Mouse (Mus musculus): ENCODE data around the gene Pakap. TPM values are rescaled to one million over a fixed set of nuclear protein-coding genes. Genes with fewer than 3 reads are reported as not detected.

Pakap gene
- polyA plus RNA-seq, 1 experiment: not detected

DNA sequence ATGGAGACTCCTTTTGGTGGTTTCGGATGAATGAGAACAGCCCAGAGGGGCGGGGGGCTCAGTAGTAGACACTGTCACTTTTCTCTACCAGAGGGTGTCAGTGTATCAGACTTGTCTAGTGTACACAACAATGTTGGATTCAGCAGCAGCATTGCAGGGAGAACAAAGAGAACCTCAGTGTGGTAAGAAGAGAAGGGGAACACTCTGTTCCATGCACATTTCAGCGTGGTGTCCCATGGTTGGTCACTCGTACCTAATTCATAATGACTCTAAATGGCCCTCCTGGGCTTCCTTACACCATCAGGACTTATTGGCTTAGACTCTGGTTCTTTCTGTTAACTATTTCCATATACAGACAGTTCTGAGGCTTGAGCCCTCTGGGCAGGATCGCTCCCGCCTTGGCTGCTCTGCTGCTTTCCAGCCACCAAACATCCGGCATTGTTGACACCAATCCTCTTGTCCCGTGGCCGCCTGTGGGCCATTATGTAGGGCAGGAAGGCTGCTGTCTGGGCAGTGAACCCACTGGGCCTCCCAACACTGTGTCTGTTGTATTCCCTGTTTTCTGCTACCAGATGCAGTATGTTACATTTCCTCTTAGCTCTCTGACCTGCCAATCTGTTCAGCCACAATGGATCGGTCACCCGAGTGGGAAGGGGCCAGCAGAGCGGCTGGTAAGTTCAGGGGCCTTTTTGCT lies 130.1 kb downstream of the Pakap start:
- Histone ChIP-seq H3K9me3 (ENCODE audit: control insufficient read depth, low read length) (no peaks in the 10 kb centered on the region), H3K27me3 (ENCODE audit: control insufficient read depth) (no peaks in the 10 kb centered on the region), H3K36me3 (ENCODE audit: control insufficient read depth) (no peaks in the 10 kb centered on the region), H3K4me1 (ENCODE audit: control insufficient read depth) (no peaks in the 10 kb centered on the region), H3K4me3 (replicated peaks) (no peak overlapping the region)
- TF ChIP-seq GATA1 (IDR thresholded peaks at IDR 0.05; ENCODE audit: low read length) (no peak), TAL1 (IDR thresholded peaks at IDR 0.05; ENCODE audit: low read length) (no peak)

DNA sequence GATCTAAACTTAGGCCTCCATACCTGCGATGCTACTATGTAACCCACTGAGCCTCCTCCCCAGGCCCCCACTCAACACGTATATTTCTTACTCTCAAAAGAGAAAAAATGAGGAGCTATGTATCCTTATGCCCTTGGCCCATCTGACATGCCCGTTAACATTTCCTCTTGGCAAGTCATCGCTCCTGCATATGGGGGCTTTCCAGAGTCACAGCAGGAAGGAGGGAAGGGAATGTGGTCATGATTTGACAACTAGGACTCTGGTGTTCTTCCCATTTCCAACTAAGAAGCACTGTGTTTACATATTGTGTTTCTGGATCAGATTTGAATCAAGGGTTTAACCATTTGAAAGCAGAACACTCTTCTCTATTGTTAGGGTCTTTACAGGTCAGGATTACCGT lies 133.6 kb downstream of the Pakap start:
- no peak for TF ChIP-seq TAL1 (IDR thresholded peaks at IDR 0.05; ENCODE audit: low read length)

DNA sequence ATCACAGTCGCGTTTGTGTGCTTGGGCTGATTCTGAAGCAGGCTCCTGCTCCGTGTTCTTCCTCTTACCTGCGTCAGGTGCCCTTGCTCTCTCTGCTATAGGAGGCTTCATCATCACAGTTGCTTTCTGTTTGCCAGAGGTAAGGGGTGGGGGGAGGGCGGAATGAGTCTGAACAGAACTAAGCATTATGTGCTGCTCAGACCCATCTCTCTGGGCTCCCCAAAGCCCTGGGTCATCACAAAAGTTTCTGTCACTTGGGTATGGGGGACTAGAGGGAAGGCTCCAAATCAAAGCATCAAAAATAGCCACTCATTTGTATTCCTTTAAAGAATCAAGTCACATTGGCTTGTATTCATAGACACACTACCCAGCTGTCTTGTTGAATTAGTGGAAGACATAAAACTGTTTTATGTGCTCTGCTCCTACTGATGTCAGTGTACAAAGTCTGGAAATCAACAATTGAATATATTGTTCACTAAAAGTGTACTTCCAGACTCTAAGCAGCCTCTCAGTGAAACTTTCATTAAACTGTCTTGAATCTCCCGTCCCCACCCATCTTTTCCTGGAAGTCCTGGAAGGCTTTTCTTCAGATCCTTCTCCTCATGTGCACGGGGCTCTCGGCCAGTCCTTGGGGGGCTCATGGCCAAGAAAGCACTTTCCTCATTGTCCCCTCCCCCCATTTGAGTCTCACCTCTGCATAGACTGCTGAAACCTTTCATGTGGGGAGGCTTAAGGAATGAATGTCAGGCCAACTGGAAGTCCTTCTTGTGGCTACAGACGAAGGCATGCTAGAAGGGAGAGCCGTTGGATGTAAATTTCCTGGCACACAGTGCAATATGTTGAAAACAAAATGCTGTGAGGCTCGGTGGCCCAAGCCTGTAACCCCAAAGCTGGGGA lies 135.8 kb downstream of the Pakap start:
- Histone ChIP-seq H3K4me3 (replicated peaks) (no peak overlapping the region), H3K36me3 (ENCODE audit: control insufficient read depth) (no peaks in the 10 kb centered on the region), H3K4me1 (ENCODE audit: control insufficient read depth) (no peaks in the 10 kb centered on the region), H3K27me3 (ENCODE audit: control insufficient read depth) (no peaks in the 10 kb centered on the region), H3K9me3 (ENCODE audit: control insufficient read depth, low read length) (no peaks in the 10 kb centered on the region)
- TF ChIP-seq TAL1 (IDR thresholded peaks at IDR 0.05; ENCODE audit: low read length) (no peak), GATA1 (IDR thresholded peaks at IDR 0.05; ENCODE audit: low read length) (no peak)

More for the DNA sequence above, 133.6 kb downstream of the Pakap start:
- no peaks in the 10 kb centered on the region for H3K4me1 ChIP-seq (ENCODE audit: control insufficient read depth)
- H3K27me3 ChIP-seq (ENCODE audit: control insufficient read depth): no peaks in the 10 kb centered on the region
- H3K4me3 ChIP-seq (replicated peaks): no peak overlapping the region
- no peaks in the 10 kb centered on the region for H3K9me3 ChIP-seq (ENCODE audit: control insufficient read depth, low read length)
- H3K36me3 ChIP-seq (ENCODE audit: control insufficient read depth): no peaks in the 10 kb centered on the region

DNA sequence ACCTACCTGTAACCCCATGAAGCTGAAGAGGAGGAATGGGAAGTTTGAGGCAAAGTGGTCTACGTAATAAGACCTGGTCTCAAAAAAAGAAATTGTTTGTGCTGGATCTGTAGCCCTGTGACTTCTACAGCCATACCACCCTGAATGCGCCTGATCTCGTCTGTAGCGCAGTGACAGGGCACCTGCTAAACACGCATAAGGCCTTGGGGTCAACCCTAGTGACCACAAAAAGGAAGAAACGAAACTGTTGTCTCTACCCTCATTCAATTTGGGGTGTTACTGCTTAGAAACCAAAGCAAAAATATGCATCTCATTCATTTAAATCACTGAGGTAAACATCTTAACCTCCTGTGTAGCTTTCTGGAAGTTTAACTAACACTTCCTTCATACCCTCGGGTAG lies 136.6 kb downstream of the Pakap start:
- no peak for TF ChIP-seq TAL1 (IDR thresholded peaks at IDR 0.05; ENCODE audit: low read length)
- TF ChIP-seq GATA1 (IDR thresholded peaks at IDR 0.05; ENCODE audit: low read length): no peak
- Histone ChIP-seq H3K36me3 (ENCODE audit: control insufficient read depth) (no peaks in the 10 kb centered on the region), H3K9me3 (ENCODE audit: control insufficient read depth, low read length) (no peaks in the 10 kb centered on the region), H3K4me3 (replicated peaks) (no peak overlapping the region), H3K27me3 (ENCODE audit: control insufficient read depth) (no peaks in the 10 kb centered on the region), H3K4me1 (ENCODE audit: control insufficient read depth) (no peaks in the 10 kb centered on the region)

DNA sequence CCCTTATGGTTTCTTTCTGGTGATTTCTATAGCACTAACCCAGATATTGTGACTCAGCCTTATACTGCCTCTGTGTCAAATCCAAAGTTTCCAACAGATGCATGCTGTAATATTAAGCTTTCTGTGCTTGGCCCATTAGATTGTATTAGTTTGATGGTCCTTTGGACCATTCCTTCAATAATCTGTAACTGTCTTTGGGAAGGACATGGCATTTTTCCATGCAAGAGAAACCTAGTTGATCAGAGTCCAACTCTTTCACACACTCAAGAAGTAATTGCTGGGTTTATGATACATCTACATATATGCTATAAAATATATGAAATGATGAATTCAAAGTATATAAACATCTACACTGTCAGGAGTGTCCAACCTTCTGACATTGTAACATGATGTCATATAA lies 147.9 kb downstream of the Pakap start:
- no peaks in the 10 kb centered on the region for H3K4me1 ChIP-seq (ENCODE audit: control insufficient read depth)
- H3K9me3 ChIP-seq (ENCODE audit: control insufficient read depth, low read length): no peaks in the 10 kb centered on the region
- H3K4me3 ChIP-seq (replicated peaks): no peak overlapping the region
- H3K36me3 ChIP-seq (ENCODE audit: control insufficient read depth): no peaks in the 10 kb centered on the region
- H3K27me3 ChIP-seq (ENCODE audit: control insufficient read depth): no peaks in the 10 kb centered on the region
- TF ChIP-seq TAL1 (IDR thresholded peaks at IDR 0.05; ENCODE audit: low read length) (no peak), GATA1 (IDR thresholded peaks at IDR 0.05; ENCODE audit: low read length) (no peak)

DNA sequence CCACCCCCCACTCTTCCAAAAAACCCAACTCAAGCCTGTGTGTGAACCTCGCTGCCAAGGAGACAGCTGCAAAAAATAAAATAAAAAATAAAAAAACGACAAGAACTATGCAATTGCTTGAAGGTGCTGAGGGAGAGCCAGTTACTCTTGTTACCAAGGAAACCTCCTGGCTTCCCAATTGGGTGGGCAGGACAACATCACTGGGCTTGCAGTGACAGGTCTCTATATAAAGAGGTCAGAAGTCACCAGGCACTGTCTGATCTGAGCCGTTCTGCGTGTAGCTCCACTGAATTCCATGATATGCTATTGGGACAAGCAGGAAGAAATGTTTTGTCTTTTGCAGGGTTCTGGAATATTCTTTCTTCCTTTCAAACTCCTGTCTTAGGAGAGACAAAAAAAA lies 148.8 kb downstream of the Pakap start:
- Histone ChIP-seq H3K4me1 (ENCODE audit: control insufficient read depth) (no peaks in the 10 kb centered on the region), H3K36me3 (ENCODE audit: control insufficient read depth) (no peaks in the 10 kb centered on the region), H3K27me3 (ENCODE audit: control insufficient read depth) (no peaks in the 10 kb centered on the region), H3K9me3 (ENCODE audit: control insufficient read depth, low read length) (no peaks in the 10 kb centered on the region), H3K4me3 (replicated peaks) (no peak overlapping the region)
- no peak for TF ChIP-seq GATA1 (IDR thresholded peaks at IDR 0.05; ENCODE audit: low read length)
- TF ChIP-seq TAL1 (IDR thresholded peaks at IDR 0.05; ENCODE audit: low read length): no peak

DNA sequence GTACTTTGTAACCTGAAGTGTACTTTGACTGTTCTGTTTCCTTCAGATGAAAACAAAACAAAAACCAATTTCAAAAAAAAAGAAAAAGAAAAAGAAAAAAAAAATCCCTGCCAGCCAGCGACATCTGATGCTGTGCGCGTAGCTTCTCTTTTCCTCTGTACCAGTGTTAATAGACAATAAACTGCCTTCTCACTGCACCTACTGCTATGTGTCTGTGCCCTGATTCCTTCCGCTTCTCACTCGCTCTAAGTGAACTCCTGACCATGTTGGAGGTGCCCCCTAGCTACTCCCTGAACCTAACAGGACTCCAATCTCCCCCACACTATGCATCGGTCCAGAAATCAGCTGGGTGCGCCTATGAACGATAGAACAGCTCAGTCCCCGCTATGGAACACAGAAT lies 149.4 kb downstream of the Pakap start, which contains the start of gene Akap2:
Gene Akap2 (plus strand): TSS at position 304 of the 400 bp plus-strand sequence.
- H3K4me3 ChIP-seq (replicated peaks): no peak within 1 kb of the TSS
- H3K9me3 ChIP-seq (ENCODE audit: control insufficient read depth, low read length): no peaks in the 10 kb centered on the region
- no peaks in the 10 kb centered on the region for H3K4me1 ChIP-seq (ENCODE audit: control insufficient read depth)
- no peaks in the 10 kb centered on the region for H3K27me3 ChIP-seq (ENCODE audit: control insufficient read depth)
- H3K36me3 ChIP-seq (ENCODE audit: control insufficient read depth): no peaks in the 10 kb centered on the region
- TF ChIP-seq TAL1 (IDR thresholded peaks at IDR 0.05; ENCODE audit: low read length): no peak
- TF ChIP-seq GATA1 (IDR thresholded peaks at IDR 0.05; ENCODE audit: low read length): no peak

DNA sequence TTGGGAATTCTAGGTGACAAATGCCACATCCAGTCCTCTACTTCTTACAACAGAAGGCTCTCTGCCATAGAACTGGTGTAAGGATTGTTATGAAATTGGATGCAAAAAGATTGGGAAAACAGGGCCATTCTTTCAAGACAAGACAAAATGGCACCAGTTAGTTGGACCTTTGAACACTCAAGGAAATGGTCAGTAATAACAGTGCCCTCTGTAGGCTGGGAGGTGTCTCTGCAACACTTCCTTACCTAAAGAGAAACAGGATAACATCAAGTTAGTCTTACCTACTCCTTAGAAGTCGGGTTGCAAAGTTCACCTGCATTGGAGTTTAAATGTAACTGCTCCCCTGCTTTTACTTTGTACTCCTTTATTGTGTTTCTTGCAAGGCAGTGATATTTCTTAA lies 151.4 kb downstream of the Pakap start:
- H3K27me3 ChIP-seq (ENCODE audit: control insufficient read depth): no peaks in the 10 kb centered on the region
- H3K9me3 ChIP-seq (ENCODE audit: control insufficient read depth, low read length): no peaks in the 10 kb centered on the region
- no peaks in the 10 kb centered on the region for H3K36me3 ChIP-seq (ENCODE audit: control insufficient read depth)
- no peak overlapping the region for H3K4me3 ChIP-seq (replicated peaks)
- no peaks in the 10 kb centered on the region for H3K4me1 ChIP-seq (ENCODE audit: control insufficient read depth)
- TF ChIP-seq TAL1 (IDR thresholded peaks at IDR 0.05; ENCODE audit: low read length): no peak

DNA sequence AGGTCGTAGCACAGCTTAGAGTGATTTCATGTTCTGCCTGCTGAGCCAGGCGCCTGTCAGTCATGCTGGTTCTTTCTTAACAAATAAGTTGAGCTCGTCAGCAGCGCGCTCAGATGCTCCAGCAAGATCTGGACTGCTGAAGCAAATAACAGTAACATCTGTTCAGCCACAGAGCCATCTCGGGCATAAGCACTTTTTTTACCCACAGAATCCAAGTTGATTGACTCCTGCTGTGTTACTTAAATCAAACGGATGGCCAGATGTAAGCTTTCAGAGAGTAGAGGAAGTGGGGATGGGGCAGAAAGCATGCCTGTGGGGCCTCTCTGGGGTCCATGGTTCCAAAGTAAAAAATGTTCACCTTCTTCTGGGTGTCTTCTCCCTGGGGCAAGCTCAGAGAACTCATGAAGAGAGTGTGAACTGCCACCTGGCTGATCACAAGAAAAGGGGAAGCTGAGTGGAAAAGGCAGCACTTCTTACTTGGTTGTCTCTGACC lies 152.9 kb downstream of the Pakap start:
- TF ChIP-seq TAL1 (IDR thresholded peaks at IDR 0.05; ENCODE audit: low read length): no peak
- no peak for TF ChIP-seq GATA1 (IDR thresholded peaks at IDR 0.05; ENCODE audit: low read length)
- Histone ChIP-seq H3K4me3 (replicated peaks) (no peak overlapping the region), H3K9me3 (ENCODE audit: control insufficient read depth, low read length) (no peaks in the 10 kb centered on the region), H3K27me3 (ENCODE audit: control insufficient read depth) (no peaks in the 10 kb centered on the region), H3K36me3 (ENCODE audit: control insufficient read depth) (no peaks in the 10 kb centered on the region), H3K4me1 (ENCODE audit: control insufficient read depth) (no peaks in the 10 kb centered on the region)

Data from erythroblast, embryonic 14.5 days (primary cell).